Mouse (Mus musculus): ENCODE measurements at regions not wholly inside any gene's neighbourhood (a gene's known extent, or its start where the extent isn't known, plus 50 kb on each side); places are given as distances from the start of the nearest gene placed in this dataset.

GRCm38 (mm10) chr2:27812946-27813345, 73.3 kb upstream of the Col5a1 start:
- Histone ChIP-seq H3K4me1 (ENCODE audit: control insufficient read depth, insufficient read depth, low read length) (peaks cover 11% of the 10 kb centered on the region; the same call in 1 of the 2 replicates), H3K4me2 (ENCODE audit: low read depth, low read length) (no peak overlapping the region), H3K27me3 (replicated peaks; ENCODE audit: control insufficient read depth, insufficient read depth, low read length) (no peaks in the 10 kb centered on the region), H3K4me3 (ENCODE audit: low read length) (no peak overlapping the region), H3K9me3 (ENCODE audit: control insufficient read depth, low read length) (no peaks in the 10 kb centered on the region), H3K36me3 (ENCODE audit: control insufficient read depth, insufficient read depth, low read length) (no peaks in the 10 kb centered on the region), H3K27ac (ENCODE audit: low read length) (peak overlapping the region; percentile 84), H3K9ac (ENCODE audit: low read depth, low read length) (no peak overlapping the region)
- ATAC-seq, result peak; percentile 4; the same call in 1 of the 2 replicates
- WGBS, result 29% methylated on average over 3 of the region's 3 CpGs

GRCm38 (mm10) chr2:27813370-27813769, 72.9 kb upstream of the Col5a1 start:
- H3K27ac ChIP-seq (ENCODE audit: low read length), result peak overlapping the region; percentile 84
- H3K27me3 ChIP-seq (replicated peaks; ENCODE audit: control insufficient read depth, insufficient read depth, low read length), result no peaks in the 10 kb centered on the region
- H3K36me3 ChIP-seq (ENCODE audit: control insufficient read depth, insufficient read depth, low read length), result no peaks in the 10 kb centered on the region
- no peaks in the 10 kb centered on the region for H3K9me3 ChIP-seq (ENCODE audit: control insufficient read depth, low read length)
- ATAC-seq, result peak; percentile 84
- WGBS, result 46% methylated on average over 6 of the region's 6 CpGs
- H3K4me3 ChIP-seq (ENCODE audit: low read length), result no peak overlapping the region
- 0 out of 2 replicates have a peak overlapping the region, but pooled peaks have one; percentile 5 for H3K9ac ChIP-seq (ENCODE audit: low read depth, low read length)
- no peak overlapping the region for H3K4me2 ChIP-seq (ENCODE audit: low read depth, low read length)
- H3K4me1 ChIP-seq (ENCODE audit: control insufficient read depth, insufficient read depth, low read length), result peaks cover 14% of the 10 kb centered on the region; the same call in 1 of the 2 replicates

- Histone ChIP-seq H3K27ac (ENCODE audit: low read length) (peak overlapping the region; percentile 3), H3K36me3 (ENCODE audit: control insufficient read depth, insufficient read depth, low read length) (no peaks in the 10 kb centered on the region), H3K4me3 (ENCODE audit: low read length) (no peak overlapping the region), H3K9me3 (ENCODE audit: control insufficient read depth, low read length) (peaks cover 4% of the 10 kb centered on the region; the same call in 1 of the 2 replicates), H3K27me3 (replicated peaks; ENCODE audit: control insufficient read depth, insufficient read depth, low read length) (no peaks in the 10 kb centered on the region), H3K4me1 (ENCODE audit: control insufficient read depth, insufficient read depth, low read length) (0 out of 2 replicates have a peak, but pooled peaks cover 6% of the 10 kb centered on the region), H3K9ac (ENCODE audit: low read depth, low read length) (no peak overlapping the region), H3K4me2 (ENCODE audit: low read depth, low read length) (no peak overlapping the region)
- 26% methylated on average over 4 of the region's 4 CpGs for WGBS
- ATAC-seq, result 0 out of 2 replicates have a peak, but pooled peaks have one; percentile 16
Measured at GRCm38 (mm10) chr2:27818656-27819055, 67.6 kb upstream of the Col5a1 start.

GRCm38 (mm10) chr2:27826826-27827225, 59.4 kb upstream of the Col5a1 start:
- no peak for ATAC-seq
- no peak overlapping the region for H3K4me2 ChIP-seq (ENCODE audit: low read depth, low read length)
- H3K4me1 ChIP-seq (ENCODE audit: control insufficient read depth, insufficient read depth, low read length), result no peaks in the 10 kb centered on the region
- no peak overlapping the region for H3K9ac ChIP-seq (ENCODE audit: low read depth, low read length)
- no peaks in the 10 kb centered on the region for H3K36me3 ChIP-seq (ENCODE audit: control insufficient read depth, insufficient read depth, low read length)
- no peak overlapping the region for H3K27ac ChIP-seq (ENCODE audit: low read length)
- no peaks in the 10 kb centered on the region for H3K27me3 ChIP-seq (replicated peaks; ENCODE audit: control insufficient read depth, insufficient read depth, low read length)
- no peaks in the 10 kb centered on the region for H3K9me3 ChIP-seq (ENCODE audit: control insufficient read depth, low read length)
- H3K4me3 ChIP-seq (ENCODE audit: low read length), result no peak overlapping the region
- WGBS, result 77% methylated on average over 2 of the region's 2 CpGs

- no peak overlapping the region for H3K4me3 ChIP-seq (ENCODE audit: low read length)
- H3K27ac ChIP-seq (ENCODE audit: low read length), result no peak overlapping the region
- H3K9me3 ChIP-seq (ENCODE audit: control insufficient read depth, low read length), result no peaks in the 10 kb centered on the region
- 91% methylated on average over 5 of the region's 5 CpGs for WGBS
- no peak overlapping the region for H3K4me2 ChIP-seq (ENCODE audit: low read depth, low read length)
- no peaks in the 10 kb centered on the region for H3K4me1 ChIP-seq (ENCODE audit: control insufficient read depth, insufficient read depth, low read length)
- no peaks in the 10 kb centered on the region for H3K27me3 ChIP-seq (replicated peaks; ENCODE audit: control insufficient read depth, insufficient read depth, low read length)
- ATAC-seq, result no peak
- H3K36me3 ChIP-seq (ENCODE audit: control insufficient read depth, insufficient read depth, low read length), result no peaks in the 10 kb centered on the region
- no peak overlapping the region for H3K9ac ChIP-seq (ENCODE audit: low read depth, low read length)
Measured at GRCm38 (mm10) chr2:27827582-27827981, 58.6 kb upstream of the Col5a1 start.

- Histone ChIP-seq H3K27me3 (replicated peaks; ENCODE audit: control insufficient read depth, insufficient read depth, low read length) (no peaks in the 10 kb centered on the region), H3K4me3 (ENCODE audit: low read length) (no peak overlapping the region), H3K9me3 (ENCODE audit: control insufficient read depth, low read length) (no peaks in the 10 kb centered on the region), H3K27ac (ENCODE audit: low read length) (no peak overlapping the region), H3K4me2 (ENCODE audit: low read depth, low read length) (no peak overlapping the region), H3K4me1 (ENCODE audit: control insufficient read depth, insufficient read depth, low read length) (no peaks in the 10 kb centered on the region), H3K36me3 (ENCODE audit: control insufficient read depth, insufficient read depth, low read length) (no peaks in the 10 kb centered on the region), H3K9ac (ENCODE audit: low read depth, low read length) (no peak overlapping the region)
- WGBS, result 72% methylated on average over 6 of the region's 6 CpGs
- no peak for ATAC-seq
Measured at GRCm38 (mm10) chr2:27828237-27828636, 58.0 kb upstream of the Col5a1 start.

- no peaks in the 10 kb centered on the region for H3K36me3 ChIP-seq (ENCODE audit: control insufficient read depth, insufficient read depth, low read length)
- no peak overlapping the region for H3K9ac ChIP-seq (ENCODE audit: low read depth, low read length)
- no peak overlapping the region for H3K27ac ChIP-seq (ENCODE audit: low read length)
- H3K4me3 ChIP-seq (ENCODE audit: low read length), result no peak overlapping the region
- 61% methylated on average over 5 of the region's 5 CpGs for WGBS
- peaks cover 3% of the 10 kb centered on the region; the same call in 1 of the 2 replicates for H3K4me1 ChIP-seq (ENCODE audit: control insufficient read depth, insufficient read depth, low read length)
- no peak overlapping the region for H3K4me2 ChIP-seq (ENCODE audit: low read depth, low read length)
- H3K27me3 ChIP-seq (replicated peaks; ENCODE audit: control insufficient read depth, insufficient read depth, low read length), result no peaks in the 10 kb centered on the region
- no peaks in the 10 kb centered on the region for H3K9me3 ChIP-seq (ENCODE audit: control insufficient read depth, low read length)
- ATAC-seq, result no peak
Measured at GRCm38 (mm10) chr2:27829551-27829950, 56.7 kb upstream of the Col5a1 start.

GRCm38 (mm10) chr2:27834971-27835370, 51.3 kb upstream of the Col5a1 start:
- H3K4me2 ChIP-seq (ENCODE audit: low read depth, low read length), result no peak overlapping the region
- H3K36me3 ChIP-seq (ENCODE audit: control insufficient read depth, insufficient read depth, low read length), result no peaks in the 10 kb centered on the region
- no peaks in the 10 kb centered on the region for H3K9me3 ChIP-seq (ENCODE audit: control insufficient read depth, low read length)
- no peak overlapping the region for H3K4me3 ChIP-seq (ENCODE audit: low read length)
- ATAC-seq, result no peak
- peaks cover 9% of the 10 kb centered on the region for H3K4me1 ChIP-seq (ENCODE audit: control insufficient read depth, insufficient read depth, low read length)
- H3K27me3 ChIP-seq (replicated peaks; ENCODE audit: control insufficient read depth, insufficient read depth, low read length), result no peaks in the 10 kb centered on the region
- no peak overlapping the region for H3K9ac ChIP-seq (ENCODE audit: low read depth, low read length)
- WGBS, result 72% methylated on average over 4 of the region's 4 CpGs
- H3K27ac ChIP-seq (ENCODE audit: low read length), result peak overlapping the region; percentile 95

GRCm38 (mm10) chr2:27835758-27836460, 50.3 kb upstream of the Col5a1 start:
- Histone ChIP-seq H3K27ac (ENCODE audit: low read length) (peak overlapping the region; percentile 95), H3K4me3 (ENCODE audit: low read length) (no peak overlapping the region), H3K9me3 (ENCODE audit: control insufficient read depth, low read length) (no peaks in the 10 kb centered on the region), H3K4me1 (ENCODE audit: control insufficient read depth, insufficient read depth, low read length) (peaks cover 9% of the 10 kb centered on the region), H3K9ac (ENCODE audit: low read depth, low read length) (peak overlapping the region; percentile 34), H3K36me3 (ENCODE audit: control insufficient read depth, insufficient read depth, low read length) (no peaks in the 10 kb centered on the region), H3K4me2 (ENCODE audit: low read depth, low read length) (no peak overlapping the region), H3K27me3 (replicated peaks; ENCODE audit: control insufficient read depth, insufficient read depth, low read length) (no peaks in the 10 kb centered on the region)
- peak; percentile 84 for ATAC-seq
- 28% methylated on average over 10 of the region's 10 CpGs for WGBS

Measured in intestine, embryonic 16.5 days (tissue).